Mouse (Mus musculus): ENCODE measurements around the gene Spns1. TPM values are rescaled to one million over a fixed set of nuclear protein-coding genes. Genes with fewer than 3 reads are reported as not detected.

The Spns1 gene
- total RNA-seq, 4 experiments from 2014 or later, result 69.2 to 85.9 (median 79.1) TPM

- DNase-seq (ENCODE audit: low spot score in 2 of 2), result no peak
These were observed 4.2 kb downstream of the Spns1 start for GRCm38 (mm10) chr7:126373007-126373406.

GRCm38 (mm10) chr7:126369393-126369792 is 7.9 kb downstream of the Spns1 start, which contains the start of gene Lat:
TSS of gene Lat (minus strand) at chr7:126369570.
- no peak for DNase-seq (ENCODE audit: low spot score in 2 of 2)

- no peak for DNase-seq (ENCODE audit: low spot score in 2 of 2)
These were observed 8.9 kb downstream of the Spns1 start for GRCm38 (mm10) chr7:126368367-126368766.

- no peak for DNase-seq (ENCODE audit: low spot score in 2 of 2)
These were observed 9.6 kb downstream of the Spns1 start for GRCm38 (mm10) chr7:126367636-126368035.

- DNase-seq (ENCODE audit: low spot score in 2 of 2), result no peak
These were observed 14.2 kb downstream of the Spns1 start for GRCm38 (mm10) chr7:126363038-126363437.

GRCm38 (mm10) chr7:126359049-126359448 is 18.2 kb downstream of the Spns1 start:
- DNase-seq (ENCODE audit: low spot score in 2 of 2), result no peak

- DNase-seq (ENCODE audit: low spot score in 2 of 2), result no peak
These were observed 18.8 kb downstream of the Spns1 start for GRCm38 (mm10) chr7:126358413-126358812.

- DNase-seq (ENCODE audit: low spot score in 2 of 2), result no peak
These were observed 19.4 kb downstream of the Spns1 start for GRCm38 (mm10) chr7:126357838-126358237.

GRCm38 (mm10) chr7:126356793-126357591 is 20.3 kb downstream of the Spns1 start:
- DNase-seq (ENCODE audit: low spot score in 2 of 2), result no peak

- no peak for DNase-seq (ENCODE audit: low spot score in 2 of 2)
These were observed 21.2 kb downstream of the Spns1 start for GRCm38 (mm10) chr7:126355847-126356597.

- no peak for DNase-seq (ENCODE audit: low spot score in 2 of 2)
These were observed 22.3 kb downstream of the Spns1 start for GRCm38 (mm10) chr7:126354738-126355614.

GRCm38 (mm10) chr7:126353994-126354365 is 23.3 kb downstream of the Spns1 start:
- no peak for DNase-seq (ENCODE audit: low spot score in 2 of 2)

- DNase-seq (ENCODE audit: low spot score in 2 of 2), result no peak
These were observed 23.8 kb downstream of the Spns1 start for GRCm38 (mm10) chr7:126353251-126353993.

GRCm38 (mm10) chr7:126351419-126351951 is 25.8 kb downstream of the Spns1 start:
- DNase-seq (ENCODE audit: low spot score in 2 of 2), result no peak

- DNase-seq (ENCODE audit: low spot score in 2 of 2), result no peak
These were observed 26.4 kb downstream of the Spns1 start for GRCm38 (mm10) chr7:126350748-126351418.

GRCm38 (mm10) chr7:126348293-126348692 is 29.0 kb downstream of the Spns1 start:
- DNase-seq (ENCODE audit: low spot score in 2 of 2), result no peak

GRCm38 (mm10) chr7:126347098-126347497 is 30.2 kb downstream of the Spns1 start:
- no peak for DNase-seq (ENCODE audit: low spot score in 2 of 2)

GRCm38 (mm10) chr7:126345969-126346368 is 31.3 kb downstream of the Spns1 start:
- DNase-seq (ENCODE audit: low spot score in 2 of 2), result no peak

GRCm38 (mm10) chr7:126345557-126345956 is 31.7 kb downstream of the Spns1 start:
- DNase-seq (ENCODE audit: low spot score in 2 of 2), result no peak

GRCm38 (mm10) chr7:126340896-126341295 is 36.4 kb downstream of the Spns1 start:
- no peak for DNase-seq (ENCODE audit: low spot score in 2 of 2)
